Mouse (Mus musculus) midbrain, embryonic 13.5 days (tissue): ENCODE results near the gene Ano6. TPM values are rescaled to one million over a fixed set of nuclear protein-coding genes. Genes with fewer than 3 reads are reported as not detected.
"Not testable (repeated sequence)": the region's sequence is repeated elsewhere in the genome, so short reads cannot be mapped to it uniquely, and the experiment has no call there.

Source experiments
- ATAC-seq: fragments of 200-750 bp; cut with Nextera tagmentation; 2 replicates; pipeline ENCODE4 v1.8.0; 2017; ENCODE audit warnings: mild to moderate bottlenecking, moderate TSS enrichment, moderate library complexity
- H3K27ac ChIP-seq: fragments of 300-500 bp; sonication (generic); 2 replicates; pipeline ENCODE4 v1.5.1; 2015; ENCODE audit warnings: inconsistent platforms, mild to moderate bottlenecking, moderate library complexity
- H3K27me3 ChIP-seq: fragments of 300-500 bp; sonication (generic); 2 replicates; pipeline ENCODE4 v1.6.1; 2015; ENCODE audit warnings: mild to moderate bottlenecking, inconsistent platforms
- H3K36me3 ChIP-seq: fragments of 300-500 bp; sonication (generic); 2 replicates; pipeline ENCODE4 v1.6.1; 2015; ENCODE audit warnings: mild to moderate bottlenecking, inconsistent platforms
- H3K4me1 ChIP-seq: fragments of 300-500 bp; sonication (generic); replicated peaks from 2 replicates; pipeline ENCODE4 v1.6.1; 2015; ENCODE audit warnings: inconsistent platforms
- H3K4me2 ChIP-seq: fragments of 300-500 bp; sonication (generic); replicated peaks from 2 replicates; pipeline ENCODE4 v1.6.1; 2015; ENCODE audit warnings: moderate library complexity, mild to moderate bottlenecking, inconsistent platforms
- H3K4me3 ChIP-seq: fragments of 300-500 bp; sonication (generic); replicated peaks from 2 replicates; pipeline ENCODE4 v1.5.1; 2015; ENCODE audit warnings: mild to moderate bottlenecking, inconsistent platforms
- H3K9ac ChIP-seq: fragments of 300-500 bp; sonication (generic); replicated peaks from 2 replicates; pipeline ENCODE4 v1.6.1; 2015; ENCODE audit warnings: mild to moderate bottlenecking, inconsistent platforms
- H3K9me3 ChIP-seq: fragments of 300-500 bp; sonication (generic); 2 replicates; pipeline ENCODE4 v1.6.1; 2016; ENCODE audit warnings: mild to moderate bottlenecking, inconsistent platforms
- WGBS: fragments of 180-500 bp; shearing (Covaris S2); methylation state at CpG from one replicate; pipeline ENCODE4 v1.1.7; 2015; 5-methylcytosine and 5-hydroxymethylcytosine counted together
- polyA plus RNA-seq: library from polyadenylated mRNA; unstranded; fragments of >200 nt; fragmentation: Nextera tagmentation; extraction: Ambion mirVana; gene quantifications from 2 replicates; pipeline ENCODE4 v1.2.1, GENCODE M21; 2015

Gene Ano6
- polyA plus RNA-seq, 1 experiment from 2014 or later = 26.8 TPM

DNA sequence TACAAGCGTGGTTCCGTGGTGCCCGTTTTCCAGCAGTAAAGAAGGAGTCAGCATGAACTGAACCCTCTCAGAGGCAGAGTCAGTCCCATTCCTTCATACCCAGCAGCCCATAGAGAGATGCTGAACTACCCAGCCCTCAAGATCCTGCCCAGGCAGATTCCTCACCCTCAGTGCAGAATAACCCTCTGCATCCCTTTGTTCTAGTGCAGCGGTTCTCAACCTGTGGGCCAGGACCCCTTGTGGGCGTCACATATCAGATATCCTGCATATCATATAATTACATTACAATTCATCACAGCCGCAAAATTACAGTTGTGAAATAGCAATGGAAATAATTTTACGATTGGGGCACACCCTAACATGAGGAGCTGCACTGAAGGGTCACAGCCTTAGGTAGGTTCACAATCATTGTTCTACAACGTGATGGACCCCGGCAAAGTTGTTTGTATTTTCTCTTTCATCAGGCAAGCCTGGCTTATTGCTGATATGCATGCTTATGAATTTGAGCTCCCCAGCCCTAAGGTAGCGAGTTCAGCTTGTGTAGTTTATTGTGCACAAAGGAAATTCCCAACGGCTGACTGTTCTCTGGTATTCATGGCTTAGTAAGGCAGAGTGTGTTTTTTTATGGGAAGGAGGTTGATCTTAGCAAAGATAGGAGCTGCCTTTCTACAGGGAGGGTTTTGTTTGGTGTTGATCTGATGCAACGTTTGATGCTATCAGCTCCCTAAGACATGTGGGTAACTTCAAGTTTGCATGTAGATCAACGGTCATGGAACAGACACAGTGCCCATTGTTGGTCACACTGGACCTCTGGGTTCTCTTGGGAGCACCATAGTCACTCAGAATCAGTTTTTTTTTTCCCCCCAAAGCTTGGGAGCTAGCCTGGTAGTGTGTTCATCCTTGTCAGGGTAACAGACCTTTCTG, 33.0 kb downstream of the Ano6 start:
- Histone ChIP-seq H3K4me3 (no peak overlapping the region), H3K27ac (no peak overlapping the region), H3K27me3 (no peaks in the 10 kb centered on the region), H3K4me1 (peaks cover 13% of the 10 kb centered on the region), H3K36me3 (0 out of 2 replicates have a peak, but pooled peaks cover 6% of the 10 kb centered on the region), H3K4me2 (no peak overlapping the region), H3K9ac (no peak overlapping the region), H3K9me3 (no peaks in the 10 kb centered on the region)
- ATAC-seq = no peak
- 91% methylated on average over 13 of the region's 13 CpGs for WGBS

DNA sequence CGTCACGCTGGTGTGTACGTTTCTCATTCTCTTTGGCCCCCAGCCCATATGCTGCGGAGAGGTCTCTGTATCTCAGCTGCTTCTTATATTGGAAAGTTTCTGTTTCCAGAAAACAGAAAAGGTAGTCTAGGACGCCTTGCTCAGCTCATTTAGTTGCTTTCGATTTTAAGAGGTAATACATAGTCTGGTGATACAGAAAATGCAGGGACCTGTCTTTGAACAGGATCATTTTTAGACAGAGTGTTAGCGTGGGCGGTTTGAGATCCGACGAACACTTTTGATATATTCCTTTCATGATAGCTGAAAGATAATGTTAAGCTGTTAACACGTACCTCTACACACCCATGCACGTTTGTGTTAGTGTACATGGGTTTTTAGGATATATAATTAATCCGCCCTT, 35.9 kb downstream of the Ano6 start:
- Histone ChIP-seq H3K9ac (no peak overlapping the region), H3K36me3 (0 out of 2 replicates have a peak, but pooled peaks cover 6% of the 10 kb centered on the region), H3K27me3 (no peaks in the 10 kb centered on the region), H3K4me2 (no peak overlapping the region), H3K9me3 (no peaks in the 10 kb centered on the region), H3K27ac (no peak overlapping the region), H3K4me1 (peaks cover 32% of the 10 kb centered on the region), H3K4me3 (no peak overlapping the region)
- ATAC-seq = no peak
- WGBS = 93% methylated on average over 13 of the region's 13 CpGs

DNA sequence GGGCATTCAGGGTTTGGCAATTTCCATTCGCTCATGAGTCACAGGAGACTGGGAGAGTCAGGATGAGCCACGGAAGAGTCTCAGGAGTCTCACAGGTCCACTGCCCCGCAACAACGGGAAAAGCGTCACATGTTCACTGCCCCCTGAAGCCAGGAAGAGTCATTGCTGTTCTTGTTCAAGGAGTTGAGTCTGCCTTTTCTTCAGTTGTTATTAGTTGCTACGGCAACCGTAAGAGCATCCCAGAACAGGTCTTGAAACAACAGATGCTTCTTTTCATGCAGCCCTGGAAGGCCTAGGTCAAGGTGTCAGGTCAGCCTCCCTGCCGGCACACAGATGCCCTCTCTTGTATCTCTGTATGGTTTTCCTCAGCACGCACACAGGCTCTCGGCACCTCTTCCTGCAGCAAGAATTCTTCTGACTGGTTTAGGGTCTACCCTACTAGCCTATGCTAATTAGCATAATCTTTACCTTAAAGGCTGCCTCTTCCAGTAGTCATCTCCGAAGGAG, 36.9 kb downstream of the Ano6 start:
- Histone ChIP-seq H3K36me3 (0 out of 2 replicates have a peak, but pooled peaks cover 6% of the 10 kb centered on the region), H3K27ac (no peak overlapping the region), H3K4me2 (peak overlapping the region; percentile 19), H3K27me3 (no peaks in the 10 kb centered on the region), H3K4me3 (no peak overlapping the region), H3K9me3 (no peaks in the 10 kb centered on the region), H3K9ac (no peak overlapping the region), H3K4me1 (peaks cover 32% of the 10 kb centered on the region)
- WGBS = 14% methylated on average over 11 of the region's 11 CpGs
- peak; percentile 50; the same call in 1 of the 2 replicates for ATAC-seq

DNA sequence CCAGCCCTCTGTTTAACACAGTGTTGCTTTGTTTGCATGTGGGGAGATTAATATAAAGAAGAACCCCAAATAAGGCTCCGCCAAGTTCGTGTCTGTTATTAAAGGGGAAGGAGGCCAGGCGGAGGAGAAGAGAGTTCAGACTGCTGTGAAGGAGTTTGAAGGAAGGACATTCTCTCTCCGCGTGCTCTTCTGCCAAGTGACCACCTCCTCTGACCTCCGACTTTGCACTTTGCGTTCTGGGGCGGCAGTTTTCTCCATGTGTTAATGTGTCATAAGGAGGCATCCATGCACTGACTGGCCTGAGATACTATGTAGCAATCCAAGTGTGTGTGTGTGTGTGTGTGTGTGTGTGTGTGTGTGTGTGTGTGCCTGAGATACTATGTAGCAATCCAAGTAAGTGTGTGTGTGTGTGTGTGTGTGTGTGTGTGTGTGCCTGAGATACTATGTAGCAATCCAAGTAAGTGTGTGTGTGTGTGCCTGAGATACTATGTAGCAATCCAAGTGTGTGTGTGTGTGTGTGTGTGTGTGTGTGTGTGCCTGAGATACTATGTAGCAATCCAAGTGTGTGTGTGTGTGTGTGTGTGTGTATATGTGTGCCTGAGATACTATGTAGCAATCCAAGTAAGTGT, 37.5 kb downstream of the Ano6 start:
- not testable (repeated sequence) for H3K4me3 ChIP-seq, H3K36me3 ChIP-seq, H3K9me3 ChIP-seq, H3K27me3 ChIP-seq, H3K9ac ChIP-seq, ATAC-seq, H3K27ac ChIP-seq
- WGBS = 33% methylated on average over 8 of the region's 8 CpGs
- peak overlapping the region; percentile 19; the same call in 1 of the 2 replicates for H3K4me2 ChIP-seq
- peaks cover 32% of the 10 kb centered on the region for H3K4me1 ChIP-seq

DNA sequence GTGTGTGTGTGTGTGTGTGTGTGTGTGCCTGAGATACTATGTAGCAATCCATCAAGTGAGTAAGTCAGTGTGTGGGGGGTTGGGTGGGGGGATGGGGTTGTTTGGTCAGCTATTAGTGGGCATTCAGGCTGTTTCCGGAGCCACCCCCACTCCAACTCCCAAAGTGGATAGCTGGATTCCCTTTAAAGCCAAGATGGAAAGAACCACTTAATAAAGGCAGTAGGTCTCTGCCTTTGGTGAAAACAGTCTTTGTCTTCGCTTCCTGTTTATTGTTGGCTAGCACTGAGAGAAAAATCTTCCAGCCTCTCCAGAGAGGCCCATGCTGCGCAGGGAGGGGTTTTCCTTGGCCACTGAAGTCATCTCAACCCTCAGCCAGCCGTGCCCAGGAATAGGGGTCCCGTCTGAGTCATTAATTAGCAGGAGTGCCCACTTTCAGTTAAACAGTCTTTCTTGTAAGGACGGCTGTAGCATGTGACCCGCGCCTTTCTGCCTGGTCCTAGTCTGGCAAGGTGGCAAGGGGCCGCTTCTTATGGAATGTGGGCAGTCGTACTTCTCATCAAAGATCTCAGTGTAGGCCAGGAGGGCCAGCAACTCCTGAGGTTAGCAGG, 38.1 kb downstream of the Ano6 start:
- no peak for ATAC-seq
- Histone ChIP-seq H3K9me3 (no peaks in the 10 kb centered on the region), H3K27ac (no peak overlapping the region), H3K27me3 (no peaks in the 10 kb centered on the region), H3K4me3 (no peak overlapping the region), H3K36me3 (0 out of 2 replicates have a peak, but pooled peaks cover 6% of the 10 kb centered on the region), H3K4me2 (no peak overlapping the region), H3K4me1 (peaks cover 32% of the 10 kb centered on the region), H3K9ac (no peak overlapping the region)
- WGBS = 43% methylated on average over 10 of the region's 10 CpGs

DNA sequence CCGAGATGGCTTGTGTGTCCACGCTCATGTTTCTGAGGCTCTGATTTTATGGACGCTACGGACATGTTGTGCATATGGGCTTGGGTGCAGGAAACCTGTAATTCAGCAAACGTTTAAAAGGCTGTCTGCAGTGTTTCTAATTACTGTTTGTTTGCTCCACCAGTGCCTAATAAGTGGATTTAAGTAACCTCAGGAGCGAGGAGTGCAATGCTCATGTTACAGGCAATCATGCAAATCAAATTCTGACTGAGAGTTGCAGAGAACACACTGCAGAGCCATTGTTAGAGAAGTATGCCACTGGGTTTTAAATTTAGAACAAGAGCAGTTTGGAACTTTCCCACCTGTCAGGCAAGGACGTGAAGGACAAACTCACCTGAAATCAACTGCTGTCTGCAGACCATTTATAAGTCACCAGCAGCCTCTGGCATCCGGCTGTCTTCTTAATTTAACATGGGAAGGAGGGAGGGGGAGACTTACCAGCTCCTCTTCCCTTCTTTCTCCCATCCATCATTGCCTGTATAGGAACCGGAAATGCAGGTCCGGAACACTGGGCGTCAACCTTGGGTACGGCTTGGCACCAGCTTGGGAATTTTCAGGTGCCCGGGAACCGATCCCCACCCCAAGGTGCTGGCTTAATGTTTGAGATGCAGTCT, 39.0 kb downstream of the Ano6 start:
- H3K9me3 ChIP-seq = no peaks in the 10 kb centered on the region
- H3K4me3 ChIP-seq = no peak overlapping the region
- 0 out of 2 replicates have a peak, but pooled peaks cover 6% of the 10 kb centered on the region for H3K36me3 ChIP-seq
- peaks cover 32% of the 10 kb centered on the region for H3K4me1 ChIP-seq
- no peak overlapping the region for H3K9ac ChIP-seq
- ATAC-seq = no peak
- no peak overlapping the region for H3K4me2 ChIP-seq
- 64% methylated on average over 14 of the region's 14 CpGs for WGBS
- H3K27ac ChIP-seq = 0 out of 2 replicates have a peak overlapping the region, but pooled peaks have one; percentile 35
- H3K27me3 ChIP-seq = no peaks in the 10 kb centered on the region

DNA sequence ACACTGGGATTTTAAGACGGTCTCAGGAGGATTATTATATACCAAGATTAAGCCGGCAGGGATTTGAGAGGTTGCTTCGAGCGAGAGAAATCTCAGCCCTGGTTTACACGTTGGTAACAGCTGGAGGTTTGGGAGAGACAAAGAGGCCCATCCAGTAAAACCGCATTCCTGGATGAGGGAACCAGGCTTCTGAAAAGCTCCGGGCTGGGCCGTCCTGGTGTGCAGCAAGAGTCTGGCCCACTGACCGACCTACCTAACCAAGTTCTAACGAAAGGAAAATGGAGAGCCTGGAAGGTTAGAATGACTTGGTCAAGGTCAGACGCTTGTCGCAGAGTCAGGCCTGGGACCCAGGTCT, 39.5 kb downstream of the Ano6 start:
- H3K9me3 ChIP-seq = no peaks in the 10 kb centered on the region
- 0 out of 2 replicates have a peak, but pooled peaks cover 1% of the 10 kb centered on the region for H3K36me3 ChIP-seq
- H3K27me3 ChIP-seq = no peaks in the 10 kb centered on the region
- no peak overlapping the region for H3K4me3 ChIP-seq
- no peak overlapping the region for H3K9ac ChIP-seq
- H3K4me1 ChIP-seq = peaks cover 32% of the 10 kb centered on the region
- H3K27ac ChIP-seq = no peak overlapping the region
- ATAC-seq = no peak
- 48% methylated on average over 12 of the region's 12 CpGs for WGBS
- H3K4me2 ChIP-seq = no peak overlapping the region

DNA sequence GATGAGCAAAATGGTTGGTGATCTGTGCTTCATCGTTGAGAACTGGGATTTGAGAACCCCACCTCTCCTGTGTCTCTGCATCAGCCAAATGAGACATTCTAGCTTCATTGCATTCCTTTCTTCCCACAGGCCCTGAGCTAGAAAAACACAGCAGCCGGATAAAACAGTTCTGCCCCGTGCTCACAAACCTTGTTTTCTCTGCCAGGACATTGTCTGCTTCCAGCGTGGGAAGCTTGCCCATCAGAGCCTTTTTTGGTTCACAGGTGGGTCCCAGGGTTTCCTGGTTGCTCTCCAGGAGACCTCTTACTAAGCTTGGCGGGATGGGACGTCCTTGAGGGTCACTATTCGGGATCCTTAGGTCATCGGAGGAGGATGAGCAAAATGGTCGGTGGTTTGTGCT, 42.6 kb downstream of the Ano6 start:
- WGBS = 89% methylated on average over 9 of the region's 9 CpGs
- H3K27ac ChIP-seq = no peak overlapping the region
- H3K4me3 ChIP-seq = no peak overlapping the region
- no peak for ATAC-seq
- H3K36me3 ChIP-seq = no peaks in the 10 kb centered on the region
- no peak overlapping the region for H3K9ac ChIP-seq
- H3K9me3 ChIP-seq = no peaks in the 10 kb centered on the region
- H3K4me2 ChIP-seq = no peak overlapping the region
- H3K27me3 ChIP-seq = no peaks in the 10 kb centered on the region
- H3K4me1 ChIP-seq = peaks cover 25% of the 10 kb centered on the region

DNA sequence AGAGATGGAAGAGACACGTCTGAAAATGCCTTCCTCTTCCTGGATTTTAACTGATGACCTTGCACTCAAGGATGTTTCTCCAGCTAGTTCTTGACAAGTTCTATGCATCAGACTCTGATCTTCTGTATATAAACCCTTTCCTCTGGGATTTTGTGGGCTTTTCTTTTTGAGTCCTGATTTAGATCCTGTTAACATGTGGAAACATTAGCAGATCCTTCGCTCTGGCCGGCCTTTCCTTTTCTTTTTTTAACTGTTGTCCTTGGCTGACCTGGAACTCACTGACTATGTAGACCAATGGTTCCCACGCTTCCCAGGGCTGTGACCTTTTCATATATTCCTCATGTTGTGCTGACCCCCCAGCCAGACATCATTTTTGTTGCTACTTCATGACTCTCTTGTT, 45.4 kb downstream of the Ano6 start:
- 81% methylated on average over 4 of the region's 4 CpGs for WGBS

DNA sequence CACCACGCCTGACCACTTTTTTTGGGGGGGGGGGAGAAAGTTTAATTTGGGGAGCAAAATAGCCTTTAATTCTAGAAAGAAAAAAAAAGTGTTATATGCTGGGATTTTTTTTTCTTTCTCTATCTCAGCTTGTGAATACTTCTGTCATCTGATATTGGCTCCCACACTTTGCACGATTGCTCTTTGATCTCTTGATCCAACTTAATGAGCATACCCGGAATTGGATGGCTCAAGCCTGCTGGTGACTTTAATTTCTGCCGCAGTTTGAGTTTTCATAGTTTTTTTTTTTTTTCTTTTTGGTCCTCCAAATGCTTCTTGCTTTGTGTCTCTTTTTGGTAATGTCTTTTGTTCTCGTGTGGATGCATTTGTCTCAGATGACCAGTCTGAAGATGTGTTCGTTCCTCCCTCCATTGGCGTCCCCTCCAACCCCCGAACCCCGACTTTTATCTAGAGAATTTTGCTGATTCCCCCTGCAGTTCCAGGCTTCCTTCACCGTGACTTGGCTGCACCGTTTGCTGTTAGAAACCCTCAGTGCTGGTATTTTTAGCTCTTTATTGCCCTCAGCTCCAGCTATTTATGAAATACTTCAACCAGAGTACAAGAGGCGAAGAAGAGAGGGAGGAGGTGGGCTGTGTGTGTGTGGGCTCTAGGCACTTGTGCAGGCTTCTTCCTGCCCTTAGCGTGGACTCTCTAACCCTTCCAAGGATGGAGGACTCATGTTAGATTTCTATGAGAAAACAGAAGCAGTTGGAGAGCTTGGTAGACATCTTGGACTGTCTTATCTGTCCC, 46.2 kb downstream of the Ano6 start:
- ATAC-seq = no peak
- no peak overlapping the region for H3K4me2 ChIP-seq
- H3K9me3 ChIP-seq = no peaks in the 10 kb centered on the region
- H3K9ac ChIP-seq = no peak overlapping the region
- no peaks in the 10 kb centered on the region for H3K27me3 ChIP-seq
- 0 out of 2 replicates have a peak, but pooled peaks cover 5% of the 10 kb centered on the region for H3K4me1 ChIP-seq
- H3K4me3 ChIP-seq = no peak overlapping the region
- H3K27ac ChIP-seq = no peak overlapping the region
- no peaks in the 10 kb centered on the region for H3K36me3 ChIP-seq
- 57% methylated on average over 13 of the region's 13 CpGs for WGBS

More for the DNA sequence above, 45.4 kb downstream of the Ano6 start:
- Histone ChIP-seq H3K27ac (no peak overlapping the region), H3K4me3 (no peak overlapping the region), H3K4me1 (0 out of 2 replicates have a peak, but pooled peaks cover 5% of the 10 kb centered on the region), H3K4me2 (no peak overlapping the region), H3K36me3 (no peaks in the 10 kb centered on the region), H3K27me3 (no peaks in the 10 kb centered on the region), H3K9ac (no peak overlapping the region), H3K9me3 (no peaks in the 10 kb centered on the region)
- no peak for ATAC-seq

DNA sequence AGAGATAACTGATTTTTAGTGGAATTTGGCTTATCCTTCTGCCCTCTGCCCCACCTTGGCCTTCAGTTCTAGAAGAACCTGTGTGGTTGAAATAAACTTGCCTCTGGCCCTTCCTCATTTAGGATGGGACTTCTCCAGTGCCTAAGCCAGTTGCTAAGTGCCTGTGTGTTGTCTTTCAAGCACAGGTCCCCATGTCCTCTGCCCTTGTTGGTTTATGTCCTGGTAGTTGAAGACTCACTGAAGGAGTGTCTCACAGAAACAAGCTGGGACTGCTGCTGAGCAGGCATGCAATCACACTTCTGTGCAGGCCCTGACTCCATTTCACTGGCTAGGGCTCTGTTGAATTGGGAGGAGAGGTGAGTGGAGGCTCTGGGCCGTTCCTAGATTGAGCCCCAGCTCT, 46.9 kb downstream of the Ano6 start:
- no peak for ATAC-seq
- WGBS = 50% methylated on average over 1 of the region's 1 CpGs
- 0 out of 2 replicates have a peak, but pooled peaks cover 5% of the 10 kb centered on the region for H3K4me1 ChIP-seq
- no peak overlapping the region for H3K4me3 ChIP-seq
- no peaks in the 10 kb centered on the region for H3K36me3 ChIP-seq
- H3K9ac ChIP-seq = no peak overlapping the region
- H3K27ac ChIP-seq = no peak overlapping the region
- H3K27me3 ChIP-seq = no peaks in the 10 kb centered on the region
- no peak overlapping the region for H3K4me2 ChIP-seq
- H3K9me3 ChIP-seq = no peaks in the 10 kb centered on the region
